Mouse (Mus musculus): ENCODE data around the gene Cxcr5. TPM values are rescaled to one million over a fixed set of nuclear protein-coding genes. Genes with fewer than 3 reads are reported as not detected.

The Cxcr5 gene
- total and polyA plus RNA-seq, 2 experiments from 2014 or later = not detected

DNA sequence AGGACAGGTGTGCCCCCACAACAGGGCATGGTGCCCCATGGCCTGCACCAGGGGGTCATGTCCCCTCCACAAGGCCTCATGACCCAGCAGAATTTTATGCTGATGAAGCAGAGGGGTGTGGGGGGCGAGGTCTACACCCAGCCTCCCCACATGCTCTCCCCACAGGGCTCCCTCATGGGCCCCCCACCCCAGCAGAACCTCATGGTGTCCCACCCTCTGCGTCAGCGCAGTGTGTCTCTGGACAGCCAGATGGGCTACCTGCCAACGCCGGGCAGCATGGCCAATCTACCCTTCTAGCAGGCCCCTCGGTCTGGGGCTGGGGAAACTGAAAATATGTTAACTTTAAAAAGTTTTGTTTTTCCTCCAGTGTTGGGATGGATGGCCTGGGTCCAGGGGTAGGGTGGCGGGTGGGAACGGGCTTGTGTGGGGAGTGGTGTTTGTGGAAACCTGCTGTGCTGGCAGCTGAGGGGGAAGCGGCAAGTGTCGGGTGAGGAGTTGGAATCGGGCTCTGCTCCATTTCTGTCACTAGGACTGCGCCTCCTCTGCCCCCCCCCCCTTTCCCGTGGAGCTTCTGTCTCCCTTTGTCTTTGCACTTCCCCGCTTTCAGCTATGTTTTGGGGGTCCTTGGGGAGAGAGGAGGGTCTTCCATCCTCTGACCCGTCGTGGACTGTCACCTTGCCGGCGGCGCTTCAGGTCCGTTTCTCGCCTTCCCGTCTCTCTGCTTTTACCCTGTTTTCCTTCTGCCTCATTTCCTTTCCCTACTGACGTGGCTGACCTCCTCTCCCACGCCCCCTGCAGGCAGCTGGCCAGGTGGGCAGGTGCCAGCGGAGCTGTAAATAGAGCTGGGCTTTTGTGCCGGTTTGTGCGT lies 52.0 kb downstream of the Cxcr5 start:
- Histone ChIP-seq H3K27ac (ENCODE audit: low read depth, low read length) (peak overlapping the region; percentile 6; the same call in 1 of the 2 replicates), H3K27me3 (ENCODE audit: insufficient read depth, low read length) (no peaks in the 10 kb centered on the region), H3K36me3 (ENCODE audit: insufficient read depth, low read length) (peaks cover 44% of the 10 kb centered on the region), H3K9me3 (ENCODE audit: low read length) (no peaks in the 10 kb centered on the region), H3K9ac (replicated peaks; ENCODE audit: low read length, poor library complexity, severe bottlenecking) (no peak overlapping the region), H3K4me3 (ENCODE audit: low read depth, low read length) (no peak overlapping the region), H3K4me2 (ENCODE audit: low read depth, low read length, poor library complexity, severe bottlenecking) (peak overlapping the region; percentile 36), H3K4me1 (ENCODE audit: insufficient read depth, low read length) (peaks cover 11% of the 10 kb centered on the region; the same call in 1 of the 2 replicates)
- DNase-seq (ENCODE audit: low spot score) = peak; percentile 83
- WGBS = 13% methylated on average over 26 of the region's 27 CpGs
- ATAC-seq (ENCODE audit: low FRiP score) = peak; percentile 14; the same call in 1 of the 2 replicates
- TF ChIP-seq CTCF (IDR thresholded peaks at IDR 0.05) = peak; percentile 77

DNA sequence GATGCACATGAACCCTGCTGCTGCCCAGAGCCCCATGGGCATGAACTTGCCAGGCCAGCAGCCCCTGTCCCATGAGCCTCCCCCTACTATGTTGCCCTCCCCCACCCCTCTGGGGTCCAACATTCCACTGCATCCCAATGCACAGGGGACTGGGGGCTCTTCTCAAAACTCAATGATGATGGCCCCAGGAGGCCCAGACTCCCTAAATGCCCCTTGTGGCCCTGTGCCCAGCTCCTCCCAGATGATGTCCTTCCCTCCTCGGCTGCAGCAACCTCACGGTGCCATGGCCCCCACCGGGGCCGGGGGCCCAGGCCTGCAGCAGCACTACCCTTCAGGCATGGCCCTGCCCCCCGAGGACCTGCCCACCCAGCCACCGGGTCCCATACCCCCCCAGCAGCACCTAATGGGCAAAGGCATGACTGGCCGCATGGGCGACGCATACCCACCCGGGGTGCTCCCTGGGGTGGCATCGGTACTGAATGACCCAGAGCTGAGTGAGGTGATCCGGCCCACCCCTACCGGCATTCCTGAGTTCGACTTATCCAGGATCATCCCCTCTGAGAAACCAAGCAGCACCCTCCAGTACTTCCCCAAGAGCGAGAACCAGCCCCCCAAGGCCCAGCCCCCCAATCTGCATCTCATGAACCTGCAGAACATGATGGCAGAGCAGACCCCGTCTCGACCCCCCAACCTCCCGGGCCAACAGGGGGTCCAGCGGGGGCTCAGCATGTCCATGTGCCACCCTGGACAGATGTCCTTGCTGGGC lies 52.8 kb downstream of the Cxcr5 start:
- ATAC-seq (ENCODE audit: low FRiP score) (no peak), DNase-seq (ENCODE audit: low spot score) (no peak)
- Histone ChIP-seq H3K4me3 (ENCODE audit: low read depth, low read length) (no peak overlapping the region), H3K9ac (replicated peaks; ENCODE audit: low read length, poor library complexity, severe bottlenecking) (no peak overlapping the region), H3K27me3 (ENCODE audit: insufficient read depth, low read length) (no peaks in the 10 kb centered on the region), H3K36me3 (ENCODE audit: insufficient read depth, low read length) (peaks cover 44% of the 10 kb centered on the region), H3K4me1 (ENCODE audit: insufficient read depth, low read length) (peaks cover 11% of the 10 kb centered on the region; the same call in 1 of the 2 replicates), H3K27ac (ENCODE audit: low read depth, low read length) (no peak overlapping the region), H3K4me2 (ENCODE audit: low read depth, low read length, poor library complexity, severe bottlenecking) (no peak overlapping the region), H3K9me3 (ENCODE audit: low read length) (no peaks in the 10 kb centered on the region)
- WGBS = 79% methylated on average over 19 of the region's 19 CpGs
- TF ChIP-seq CTCF (IDR thresholded peaks at IDR 0.05) = no peak

DNA sequence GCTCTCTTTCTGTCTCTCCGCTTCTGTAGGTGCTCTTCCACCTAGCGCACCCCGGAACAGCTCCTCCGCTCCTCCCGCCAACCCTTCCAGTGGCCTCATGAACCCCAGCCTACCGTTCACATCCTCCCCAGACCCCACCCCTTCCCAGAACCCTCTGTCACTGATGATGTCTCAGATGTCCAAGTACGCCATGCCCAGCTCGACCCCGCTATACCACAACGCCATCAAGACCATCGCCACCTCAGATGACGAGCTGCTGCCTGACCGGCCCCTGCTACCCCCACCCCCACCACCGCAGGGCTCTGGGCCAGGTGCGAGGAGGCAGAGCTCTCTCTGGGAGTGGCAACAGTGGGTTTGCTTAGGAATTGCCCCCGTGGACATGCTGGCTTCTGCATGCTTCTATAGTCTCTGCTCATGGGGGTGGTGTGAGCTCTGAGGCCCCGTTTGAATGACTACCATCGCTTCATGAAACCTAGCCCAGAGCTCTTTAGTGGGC lies 53.5 kb downstream of the Cxcr5 start:
- no peak for DNase-seq (ENCODE audit: low spot score)
- Histone ChIP-seq H3K27me3 (ENCODE audit: insufficient read depth, low read length) (no peaks in the 10 kb centered on the region), H3K27ac (ENCODE audit: low read depth, low read length) (no peak overlapping the region), H3K9me3 (ENCODE audit: low read length) (no peaks in the 10 kb centered on the region), H3K4me3 (ENCODE audit: low read depth, low read length) (no peak overlapping the region), H3K4me1 (ENCODE audit: insufficient read depth, low read length) (peaks cover 11% of the 10 kb centered on the region; the same call in 1 of the 2 replicates), H3K9ac (replicated peaks; ENCODE audit: low read length, poor library complexity, severe bottlenecking) (no peak overlapping the region), H3K4me2 (ENCODE audit: low read depth, low read length, poor library complexity, severe bottlenecking) (no peak overlapping the region), H3K36me3 (ENCODE audit: insufficient read depth, low read length) (peaks cover 44% of the 10 kb centered on the region)
- no peak for TF ChIP-seq CTCF (IDR thresholded peaks at IDR 0.05)
- ATAC-seq (ENCODE audit: low FRiP score) = no peak
- 85% methylated on average over 18 of the region's 18 CpGs for WGBS

GRCm38 (mm10) chr9:44507345-44507744 lies 54.3 kb downstream of the Cxcr5 start:
- Histone ChIP-seq H3K4me3 (ENCODE audit: low read depth, low read length) (no peak overlapping the region), H3K9ac (replicated peaks; ENCODE audit: low read length, poor library complexity, severe bottlenecking) (no peak overlapping the region), H3K27me3 (ENCODE audit: insufficient read depth, low read length) (no peaks in the 10 kb centered on the region), H3K4me1 (ENCODE audit: insufficient read depth, low read length) (peaks cover 11% of the 10 kb centered on the region; the same call in 1 of the 2 replicates), H3K27ac (ENCODE audit: low read depth, low read length) (no peak overlapping the region), H3K9me3 (ENCODE audit: low read length) (no peaks in the 10 kb centered on the region), H3K4me2 (ENCODE audit: low read depth, low read length, poor library complexity, severe bottlenecking) (no peak overlapping the region), H3K36me3 (ENCODE audit: insufficient read depth, low read length) (peaks cover 44% of the 10 kb centered on the region)
- TF ChIP-seq CTCF (IDR thresholded peaks at IDR 0.05) = no peak
- 91% methylated on average over 6 of the region's 6 CpGs for WGBS
- no peak for ATAC-seq (ENCODE audit: low FRiP score)
- DNase-seq (ENCODE audit: low spot score) = no peak

GRCm38 (mm10) chr9:44506566-44506965 lies 55.1 kb downstream of the Cxcr5 start:
- H3K4me1 ChIP-seq (ENCODE audit: insufficient read depth, low read length) = peaks cover 11% of the 10 kb centered on the region; the same call in 1 of the 2 replicates
- ATAC-seq (ENCODE audit: low FRiP score) = no peak
- H3K36me3 ChIP-seq (ENCODE audit: insufficient read depth, low read length) = peaks cover 44% of the 10 kb centered on the region
- no peak for TF ChIP-seq CTCF (IDR thresholded peaks at IDR 0.05)
- no peak overlapping the region for H3K4me3 ChIP-seq (ENCODE audit: low read depth, low read length)
- no peaks in the 10 kb centered on the region for H3K27me3 ChIP-seq (ENCODE audit: insufficient read depth, low read length)
- H3K9ac ChIP-seq (replicated peaks; ENCODE audit: low read length, poor library complexity, severe bottlenecking) = no peak overlapping the region
- H3K4me2 ChIP-seq (ENCODE audit: low read depth, low read length, poor library complexity, severe bottlenecking) = no peak overlapping the region
- DNase-seq (ENCODE audit: low spot score) = no peak
- no peak overlapping the region for H3K27ac ChIP-seq (ENCODE audit: low read depth, low read length)
- 93% methylated on average over 13 of the region's 13 CpGs for WGBS
- no peaks in the 10 kb centered on the region for H3K9me3 ChIP-seq (ENCODE audit: low read length)
